Mouse (Mus musculus) brain, embryonic 14.5 days (tissue): ENCODE results near the gene Fopnl.

Experiments
- CTCF ChIP-seq: fragments of 200-500 bp; IDR thresholded peaks from 2 replicates; pipeline ENCODE4 v1.5.1; 2012; ENCODE audit warnings: inconsistent platforms, mild to moderate bottlenecking, moderate library complexity, borderline replicate concordance; ENCODE audit not compliant: insufficient read depth, insufficient read length; ENCODE audit errors: extremely low read depth
- POLR2A ChIP-seq: fragments of 200-500 bp; IDR thresholded peaks from 2 replicates; pipeline ENCODE4 v1.6.1; 2012; ENCODE audit warnings: mild to moderate bottlenecking, inconsistent platforms, borderline replicate concordance; ENCODE audit not compliant: poor library complexity, insufficient read depth, insufficient read length, severe bottlenecking; ENCODE audit errors: extremely low read depth

- TF ChIP-seq CTCF (no peak), POLR2A (no peak)
Observed at GRCm38 (mm10) chr16:14265203-14265920, 51.8 kb downstream of the Fopnl start.
